Mouse (Mus musculus) urinary bladder, postnatal 25 days (tissue): ENCODE results near the gene Celf5.

Experiments used
- DNase-seq: peaks from one replicate; pipeline ENCODE4 v3.0.0; 2022; ENCODE audit warnings: low spot score

The Celf5 gene

GRCm38 (mm10) chr10:81472403-81473002, 10.0 kb downstream of the Celf5 start:
- no peak for DNase-seq

- DNase-seq: no peak
Observed at GRCm38 (mm10) chr10:81470454-81470853, 12.1 kb downstream of the Celf5 start.

GRCm38 (mm10) chr10:81469253-81469652, 13.3 kb downstream of the Celf5 start:
- no peak for DNase-seq

GRCm38 (mm10) chr10:81467670-81468235, 14.8 kb downstream of the Celf5 start:
- DNase-seq: no peak

GRCm38 (mm10) chr10:81466881-81467280, 15.6 kb downstream of the Celf5 start:
- no peak for DNase-seq

- DNase-seq: no peak
Observed at GRCm38 (mm10) chr10:81466066-81466465, 16.4 kb downstream of the Celf5 start.

GRCm38 (mm10) chr10:81465265-81465645, 17.3 kb downstream of the Celf5 start:
- DNase-seq: peak; percentile 2

GRCm38 (mm10) chr10:81464405-81465264, 17.9 kb downstream of the Celf5 start:
- peak; percentile 15 for DNase-seq

GRCm38 (mm10) chr10:81463531-81463930, 19.0 kb downstream of the Celf5 start:
- peak; percentile 2 for DNase-seq

GRCm38 (mm10) chr10:81462917-81463316, 19.6 kb downstream of the Celf5 start:
- no peak for DNase-seq

GRCm38 (mm10) chr10:81462415-81462804, 20.1 kb downstream of the Celf5 start:
- DNase-seq: no peak

- no peak for DNase-seq
Observed at GRCm38 (mm10) chr10:81461673-81462414, 20.7 kb downstream of the Celf5 start.

GRCm38 (mm10) chr10:81460951-81461350, 21.6 kb downstream of the Celf5 start:
- no peak for DNase-seq

GRCm38 (mm10) chr10:81460471-81460870, 22.0 kb downstream of the Celf5 start:
- no peak for DNase-seq

GRCm38 (mm10) chr10:81459399-81459798, 23.1 kb downstream of the Celf5 start:
- no peak for DNase-seq

GRCm38 (mm10) chr10:81458267-81458666, 24.2 kb downstream of the Celf5 start:
- no peak for DNase-seq

- DNase-seq: no peak
Observed at GRCm38 (mm10) chr10:81457624-81458023, 24.9 kb downstream of the Celf5 start.

- DNase-seq: no peak
Observed at GRCm38 (mm10) chr10:81456983-81457563, 25.4 kb downstream of the Celf5 start.

GRCm38 (mm10) chr10:81455181-81455895, 27.2 kb downstream of the Celf5 start, which contains the start of gene Nfic:
Gene Nfic (minus strand): TSS chr10:81455635.
- DNase-seq: no peak

GRCm38 (mm10) chr10:81454106-81454505, 28.4 kb downstream of the Celf5 start:
- DNase-seq: no peak

GRCm38 (mm10) chr10:81452947-81453288, 29.6 kb downstream of the Celf5 start:
- DNase-seq: no peak
